Comparison of ENCODE assay signal across 8 mouse cellular contexts in the genomic region with DNA sequence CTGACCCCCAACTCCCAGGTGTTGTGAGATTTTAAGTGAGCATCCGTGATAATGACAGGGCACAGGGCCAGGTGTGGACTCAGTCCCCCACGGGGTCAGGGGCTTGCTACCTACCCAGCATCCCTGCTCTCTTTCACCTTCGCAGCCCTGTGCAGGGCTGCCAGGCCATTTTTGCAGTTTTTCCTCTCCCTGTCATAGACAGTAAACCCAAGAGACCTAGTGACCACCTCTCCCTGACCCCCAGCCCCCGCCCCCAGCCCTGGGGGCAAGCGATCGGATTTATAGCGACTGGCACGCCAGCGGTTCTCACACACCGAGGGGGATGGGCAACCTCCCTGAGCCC. TPM values are rescaled to one million over a fixed set of nuclear protein-coding genes. Genes with fewer than 3 reads are reported as not detected.
DNase-seq lines count a peak whose midpoint lies in the region; ATAC-seq and TF ChIP-seq lines count a peak whose summit lies in the region.

No protein-coding gene starts in this region.

- DNase-seq in heart, postnatal 25 days (ENCODE audit: low spot score) = no peak
- DNase-seq in forebrain, postnatal 0 days = peak; percentile 53
- no peak for DNase-seq in embryo, embryonic 10 days (ENCODE audit: low spot score)
- no peak for DNase-seq in testis, postnatal 10 days (ENCODE audit: low spot score)
- no peak for DNase-seq in right cerebral cortex, postnatal 10 days (ENCODE audit: low spot score in 2 of 2)

- no peaks in the 10 kb centered on the region for H3K9me3 ChIP-seq in heart, embryonic 11.5 days (replicated peaks; ENCODE audit: control insufficient read depth, low read length)
- H3K9me3 ChIP-seq in E14TG2a.4 (ENCODE audit: low read length) = no peaks in the 10 kb centered on the region
- no peaks in the 10 kb centered on the region for H3K9me3 ChIP-seq in forebrain, postnatal 0 days (ENCODE audit: low read length)
- no peaks in the 10 kb centered on the region for H3K9me3 ChIP-seq in liver, embryonic 16.5 days (replicated peaks; ENCODE audit: control insufficient read depth, low read length)

- peaks cover 14% of the 10 kb centered on the region for H3K4me1 ChIP-seq in heart, embryonic 11.5 days (ENCODE audit: control insufficient read depth, insufficient read depth, low read length)
- peaks cover 49% of the 10 kb centered on the region for H3K4me1 ChIP-seq in E14TG2a.4 (replicated peaks; ENCODE audit: low read depth, low read length)
- peaks cover 17% of the 10 kb centered on the region for H3K4me1 ChIP-seq in forebrain, postnatal 0 days (ENCODE audit: insufficient read depth)
- H3K4me1 ChIP-seq in liver, embryonic 16.5 days (ENCODE audit: control insufficient read depth, low read depth, low read length) = peaks cover 9% of the 10 kb centered on the region; the same call in 1 of the 2 replicates

- WGBS in heart, embryonic 11.5 days (ENCODE audit: insufficient replicate concordance) = 5% methylated on average over 10 of the region's 10 CpGs
- 4% methylated on average over 9 of the region's 10 CpGs for WGBS in forebrain, postnatal 0 days
- WGBS in liver, embryonic 16.5 days (ENCODE audit: insufficient replicate concordance) = 4% methylated on average over 10 of the region's 10 CpGs

- H3K9ac ChIP-seq in heart, embryonic 11.5 days (ENCODE audit: low read depth, low read length) = peak overlapping the region; percentile 95
- H3K9ac ChIP-seq in forebrain, postnatal 0 days = peak overlapping the region; percentile 91
- peak overlapping the region; percentile 63 for H3K9ac ChIP-seq in liver, embryonic 16.5 days (ENCODE audit: low read depth, low read length)

- H3K36me3 ChIP-seq in heart, embryonic 11.5 days (ENCODE audit: control insufficient read depth, insufficient read depth, low read length) = no peaks in the 10 kb centered on the region
- H3K36me3 ChIP-seq in E14TG2a.4 (ENCODE audit: insufficient read depth, low read length) = no peaks in the 10 kb centered on the region
- peaks cover 7% of the 10 kb centered on the region; the same call in 1 of the 2 replicates for H3K36me3 ChIP-seq in forebrain, postnatal 0 days (ENCODE audit: insufficient read depth)
- no peaks in the 10 kb centered on the region for H3K36me3 ChIP-seq in liver, embryonic 16.5 days (ENCODE audit: control insufficient read depth, insufficient read depth)

- peaks cover 5% of the 10 kb centered on the region; the same call in 1 of the 2 replicates for H3K27me3 ChIP-seq in heart, embryonic 11.5 days (ENCODE audit: control insufficient read depth, insufficient read depth, low read length)
- H3K27me3 ChIP-seq in E14TG2a.4 (ENCODE audit: insufficient read depth, low read length) = peaks cover 44% of the 10 kb centered on the region
- no peaks in the 10 kb centered on the region for H3K27me3 ChIP-seq in forebrain, postnatal 0 days (ENCODE audit: insufficient read depth, low read length)
- H3K27me3 ChIP-seq in liver, embryonic 16.5 days (ENCODE audit: control insufficient read depth, insufficient read depth, low read depth, low read length) = peaks cover 28% of the 10 kb centered on the region

- ATAC-seq in heart, embryonic 11.5 days (replicated peaks; ENCODE audit: insufficient number of reproducible peaks, low FRiP score, low TSS enrichment) = no peak; the same call in 1 of the 2 replicates
- ATAC-seq in forebrain, postnatal 0 days = peak; percentile 15; the same call in 1 of the 2 replicates
- no peak for ATAC-seq in liver, embryonic 16.5 days (ENCODE audit: low read depth)

- peak overlapping the region; percentile 46; the same call in 1 of the 2 replicates for H3K27ac ChIP-seq in heart, embryonic 11.5 days (ENCODE audit: low read depth, low read length)
- H3K27ac ChIP-seq in forebrain, postnatal 0 days (ENCODE audit: low read depth, low read length) = peak overlapping the region; percentile 82
- H3K27ac ChIP-seq in liver, embryonic 16.5 days (ENCODE audit: low read length) = no peak overlapping the region

- H3K4me2 ChIP-seq in heart, embryonic 11.5 days = peak overlapping the region; percentile 88
- peak overlapping the region; percentile 65 for H3K4me2 ChIP-seq in forebrain, postnatal 0 days (ENCODE audit: low read depth)
- H3K4me2 ChIP-seq in liver, embryonic 16.5 days (ENCODE audit: low read depth, low read length) = peak overlapping the region; percentile 54

- intact Hi-C loops in heart, postnatal 25 days (cut with DNase I) = loop anchor here (5.0 kb wide), 2 partner anchors 105 to 240 kb away; no protein-coding TSS in a partner anchor

- TF ChIP-seq CTCF in E14TG2a.4 (conservative IDR thresholded peaks at IDR 0.05; ENCODE audit: low read length) = no peak
- TF ChIP-seq CTCF in forebrain, postnatal 0 days (IDR thresholded peaks at IDR 0.05; ENCODE audit: low read depth) = no peak

- H3K4me3 ChIP-seq in heart, embryonic 11.5 days (ENCODE audit: low read depth, low read length) = peak overlapping the region; percentile 86
- peak overlapping the region; percentile 84 for H3K4me3 ChIP-seq in E14TG2a.4 (replicated peaks; ENCODE audit: low read length)
- peak overlapping the region; percentile 77 for H3K4me3 ChIP-seq in forebrain, postnatal 0 days (ENCODE audit: low read depth, low read length)
- peak overlapping the region; percentile 61 for H3K4me3 ChIP-seq in liver, embryonic 16.5 days (ENCODE audit: low read depth, low read length)

RNA-seq across cellular contexts. Expression of gene Sh3pxd2b, which starts 0.4 kb away (rescaled TPM):
- polyA plus RNA-seq in heart, embryonic 11.5 days (2014; fragmentation: Nextera tagmentation; extraction: Ambion mirVana) = 14.8 and 15.3 TPM in 2 replicates
- total RNA-seq in heart, postnatal 25 days (2021) = 1 to 10 TPM; 5.8 to 7.7 TPM
- total RNA-seq in forebrain, postnatal 0 days (2014; rRNA removed) = 26.0 and 35.9 TPM in 2 replicates
- 5.7 and 7.4 TPM in 2 replicates for polyA plus RNA-seq in forebrain, postnatal 0 days (2015; fragmentation: Nextera tagmentation; extraction: Ambion mirVana)
- polyA plus RNA-seq in liver, embryonic 16.5 days (2015; fragmentation: Nextera tagmentation; extraction: Ambion mirVana) = 0.82 and 1.3 TPM in 2 replicates

RNA-seq across cellular contexts. Expression of gene Hbq1a, which starts 47.4 kb away (rescaled TPM):
- 0.64 and 1.2 TPM in 2 replicates for polyA plus RNA-seq in heart, embryonic 11.5 days (2014; fragmentation: Nextera tagmentation; extraction: Ambion mirVana)
- total RNA-seq in heart, postnatal 25 days (2021) = 1 to 10 TPM; 1.3 to 2.0 TPM
- total RNA-seq in forebrain, postnatal 0 days (2014; rRNA removed) = 1.3 and 1.6 TPM in 2 replicates
- polyA plus RNA-seq in forebrain, postnatal 0 days (2015; fragmentation: Nextera tagmentation; extraction: Ambion mirVana) = 2.3 and 2.6 TPM in 2 replicates
- 6.4 and 7.3 TPM in 2 replicates for polyA plus RNA-seq in liver, embryonic 16.5 days (2015; fragmentation: Nextera tagmentation; extraction: Ambion mirVana)

RNA-seq across cellular contexts. Expression of gene Hba-a2, which starts 50.9 kb away (rescaled TPM):
- 18,841 and 22,217 TPM in 2 replicates for polyA plus RNA-seq in heart, embryonic 11.5 days (2014; fragmentation: Nextera tagmentation; extraction: Ambion mirVana)
- over 10,000 TPM in 1 of 2 experiments, 1,000 to 10,000 TPM in 1; 8,713 to 18,074 TPM for total RNA-seq in heart, postnatal 25 days (2021)
- total RNA-seq in forebrain, postnatal 0 days (2014; rRNA removed) = 789 and 953 TPM in 2 replicates
- polyA plus RNA-seq in forebrain, postnatal 0 days (2015; fragmentation: Nextera tagmentation; extraction: Ambion mirVana) = 1,191 and 1,686 TPM in 2 replicates
- 165,200 and 165,281 TPM in 2 replicates for polyA plus RNA-seq in liver, embryonic 16.5 days (2015; fragmentation: Nextera tagmentation; extraction: Ambion mirVana)

Comparison
In these comparisons a context has a peak if more than half of its experiments do, and no peak if none do; other contexts are left out.
1. RNA of gene Hba-a2, which starts 50.9 kb away (polyA plus RNA-seq): 165,200 to 165,281 TPM in liver, embryonic 16.5 days and 18,841 to 22,217 TPM in heart, embryonic 11.5 days; 1,191 to 1,686 TPM in forebrain, postnatal 0 days; every median in the first group is over 10 times any median in the second.
2. Peak in every context shown above with its lines, with median percentiles within 50 percentile points of each other: H3K4me2 ChIP-seq, H3K4me3 ChIP-seq and H3K9ac ChIP-seq.